Mouse (Mus musculus) stomach, embryonic 16.5 days (tissue): ENCODE data around the gene 4930447C04Rik. TPM values are rescaled to one million over a fixed set of nuclear protein-coding genes. Genes with fewer than 3 reads are reported as not detected.
A peak's percentile ranks its signal among the peaks of the same experiment; 100 is the strongest.

Experiments used
- ATAC-seq: fragments of 200-750 bp; cut with Nextera tagmentation; 2 replicates; pipeline ENCODE4 v1.8.0; 2017; ENCODE audit warnings: moderate number of reproducible peaks, moderate TSS enrichment; ENCODE audit not compliant: insufficient read depth, low FRiP score
- H3K27ac ChIP-seq: fragments of 300-500 bp; sonication (generic); 2 replicates; pipeline ENCODE4 v1.5.1; 2014; ENCODE audit warnings: low read length
- H3K27me3 ChIP-seq: fragments of 300-500 bp; sonication (generic); 2 replicates; pipeline ENCODE4 v1.6.1; 2014; ENCODE audit warnings: low read length, control low read depth, mixed read lengths; ENCODE audit not compliant: control insufficient read depth, insufficient read depth
- H3K36me3 ChIP-seq: fragments of 300-500 bp; sonication (generic); 2 replicates; pipeline ENCODE4 v1.6.1; 2014; ENCODE audit warnings: low read length; ENCODE audit not compliant: control insufficient read depth, insufficient read depth
- H3K4me1 ChIP-seq: fragments of 300-500 bp; sonication (generic); 2 replicates; pipeline ENCODE4 v1.6.1; 2014; ENCODE audit warnings: low read length, control low read depth, mixed read lengths; ENCODE audit not compliant: control insufficient read depth, insufficient read depth
- H3K4me2 ChIP-seq: fragments of 300-500 bp; sonication (generic); 2 replicates; pipeline ENCODE4 v1.6.1; 2014; ENCODE audit warnings: low read depth, low read length, mixed read lengths
- H3K4me3 ChIP-seq: fragments of 300-500 bp; sonication (generic); replicated peaks from 2 replicates; pipeline ENCODE4 v1.5.1; 2014; ENCODE audit warnings: mild to moderate bottlenecking, low read length
- H3K9ac ChIP-seq: fragments of 300-500 bp; sonication (generic); 2 replicates; pipeline ENCODE4 v1.6.1; 2014; ENCODE audit warnings: low read length
- H3K9me3 ChIP-seq: fragments of 300-500 bp; sonication (generic); replicated peaks from 2 replicates; pipeline ENCODE4 v1.6.1; 2016; ENCODE audit warnings: low read length, control low read depth; ENCODE audit not compliant: control insufficient read depth
- whole genome bisulfite sequencing: fragments of 180-500 bp; shearing (Covaris S2); extraction: QIAGEN DNeasy Blood & Tissue Kit; methylation state at CpG from one replicate; pipeline ENCODE4 v1.1.7; 2014; 5-methylcytosine and 5-hydroxymethylcytosine counted together
- polyA plus RNA-seq: library from polyadenylated mRNA; unstranded; fragments of >200 nt; fragmentation: Nextera tagmentation; extraction: Ambion mirVana; gene quantifications from 2 replicates; pipeline ENCODE4 v1.2.1, GENCODE M21; 2015

The 4930447C04Rik gene
- polyA plus RNA-seq: 1.6 and 1.7 TPM in 2 replicates

- 0 out of 2 replicates have a peak, but pooled peaks cover 4% of the 10 kb centered on the region for H3K4me1 ChIP-seq
- no peak within 1 kb of the TSS for H3K9ac ChIP-seq
- H3K27ac ChIP-seq: no peak within 1 kb of the TSS
- peaks cover 76% of the 10 kb centered on the region for H3K27me3 ChIP-seq
- no peaks in the 10 kb centered on the region for H3K36me3 ChIP-seq
- no peak for ATAC-seq
- 2% methylated on average over 39 of the region's 39 CpGs for WGBS
- H3K4me2 ChIP-seq: no peak within 1 kb of the TSS
- H3K9me3 ChIP-seq: no peaks in the 10 kb centered on the region
- H3K4me3 ChIP-seq: no peak within 1 kb of the TSS
Measured at GRCm38 (mm10) chr12:72940071-72940821, at the start of gene 4930447C04Rik. TSS of gene 4930447C04Rik (minus strand) at chr12:72940774.

DNA sequence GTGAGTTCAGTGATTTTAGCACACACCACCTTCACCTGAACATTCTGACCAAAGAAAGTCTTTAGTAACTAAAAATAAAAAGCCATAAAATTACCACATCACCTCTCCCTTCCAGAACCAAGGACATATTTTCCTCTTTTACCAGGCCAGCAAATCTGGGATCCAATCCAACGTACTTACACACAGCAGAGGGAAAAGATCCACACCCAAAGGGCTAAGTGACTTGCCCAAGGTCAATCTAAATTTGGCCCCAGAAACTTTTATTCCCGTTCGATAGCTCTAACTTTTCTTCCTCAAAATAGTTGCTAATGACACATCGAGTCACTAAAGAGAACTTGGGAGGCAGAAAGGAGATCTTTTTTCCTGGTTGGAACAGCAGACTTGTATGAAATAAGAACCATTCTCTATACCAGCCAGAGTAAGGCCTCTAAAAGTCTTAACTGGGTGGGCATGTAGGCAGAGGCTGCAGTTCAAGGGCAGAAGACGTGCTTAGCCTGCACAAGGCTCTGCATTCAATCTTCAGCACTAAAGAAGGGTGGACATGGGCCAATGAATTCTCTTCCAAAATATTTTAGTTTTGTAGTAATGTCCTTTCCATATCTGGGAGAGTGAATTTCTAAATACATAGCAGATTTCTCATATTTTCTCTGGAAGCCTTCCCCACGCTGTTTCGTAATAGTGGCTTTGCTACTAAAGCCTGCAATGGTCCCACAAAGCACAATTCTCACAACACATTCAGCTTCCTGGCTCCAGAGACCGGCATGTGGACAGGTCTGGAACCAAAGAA lies 42.7 kb upstream of the 4930447C04Rik start:
- peak; percentile 64; the same call in 1 of the 2 replicates for ATAC-seq
- Histone ChIP-seq H3K4me3 (no peak overlapping the region), H3K36me3 (no peaks in the 10 kb centered on the region), H3K9ac (no peak overlapping the region), H3K4me2 (no peak overlapping the region), H3K9me3 (no peaks in the 10 kb centered on the region), H3K4me1 (no peaks in the 10 kb centered on the region), H3K27me3 (no peaks in the 10 kb centered on the region), H3K27ac (peak overlapping the region; percentile 55)
- 56% methylated on average over 8 of the region's 8 CpGs for WGBS

GRCm38 (mm10) chr12:72982616-72983015 lies 42.0 kb upstream of the 4930447C04Rik start:
- peak overlapping the region; percentile 33; the same call in 1 of the 2 replicates for H3K27ac ChIP-seq

DNA sequence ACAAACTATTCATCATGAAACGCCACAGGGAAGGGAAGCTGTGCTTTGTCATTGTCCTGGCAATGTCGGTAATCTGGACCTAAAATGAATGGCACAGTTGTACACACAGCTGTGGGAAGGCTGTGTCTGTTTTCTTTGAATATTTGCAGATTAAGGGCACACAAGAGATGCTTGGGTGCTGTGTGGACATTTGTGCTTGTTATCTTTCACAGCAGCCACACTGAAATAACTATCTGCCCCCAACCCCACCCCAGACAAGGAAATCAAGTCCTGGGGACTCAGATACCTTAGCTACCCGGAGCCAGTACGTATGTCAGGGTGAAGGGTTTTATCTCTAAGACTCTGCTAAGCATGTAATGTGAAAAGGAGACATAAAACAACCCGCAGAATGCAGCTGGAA lies 38.7 kb upstream of the 4930447C04Rik start:
- Histone ChIP-seq H3K4me2 (no peak overlapping the region), H3K27me3 (no peaks in the 10 kb centered on the region), H3K9ac (no peak overlapping the region), H3K4me3 (no peak overlapping the region), H3K36me3 (no peaks in the 10 kb centered on the region), H3K9me3 (no peaks in the 10 kb centered on the region), H3K27ac (no peak overlapping the region), H3K4me1 (peaks cover 4% of the 10 kb centered on the region; the same call in 1 of the 2 replicates)
- no peak for ATAC-seq
- WGBS: 55% methylated on average over 5 of the region's 5 CpGs

More at GRCm38 (mm10) chr12:72982616-72983015, 42.0 kb upstream of the 4930447C04Rik start:
- no peak overlapping the region for H3K4me3 ChIP-seq
- ATAC-seq: no peak
- 78% methylated on average over 10 of the region's 10 CpGs for WGBS
- no peaks in the 10 kb centered on the region for H3K9me3 ChIP-seq
- no peaks in the 10 kb centered on the region for H3K4me1 ChIP-seq
- H3K9ac ChIP-seq: no peak overlapping the region
- no peaks in the 10 kb centered on the region for H3K36me3 ChIP-seq
- H3K27me3 ChIP-seq: no peaks in the 10 kb centered on the region
- no peak overlapping the region for H3K4me2 ChIP-seq

GRCm38 (mm10) chr12:72977851-72978250 lies 37.3 kb upstream of the 4930447C04Rik start:
- Histone ChIP-seq H3K4me3 (no peak overlapping the region), H3K36me3 (no peaks in the 10 kb centered on the region), H3K4me1 (peaks cover 4% of the 10 kb centered on the region; the same call in 1 of the 2 replicates), H3K4me2 (no peak overlapping the region), H3K27me3 (no peaks in the 10 kb centered on the region), H3K27ac (no peak overlapping the region), H3K9ac (no peak overlapping the region), H3K9me3 (no peaks in the 10 kb centered on the region)
- no peak for ATAC-seq
- 66% methylated on average over 3 of the region's 3 CpGs for WGBS

- H3K4me2 ChIP-seq: peak overlapping the region; percentile 54
- no peaks in the 10 kb centered on the region for H3K36me3 ChIP-seq
- peaks cover 4% of the 10 kb centered on the region; the same call in 1 of the 2 replicates for H3K4me1 ChIP-seq
- H3K27me3 ChIP-seq: no peaks in the 10 kb centered on the region
- no peak overlapping the region for H3K27ac ChIP-seq
- peak overlapping the region; percentile 33; the same call in 1 of the 2 replicates for H3K9ac ChIP-seq
- no peaks in the 10 kb centered on the region for H3K9me3 ChIP-seq
- peak overlapping the region; percentile 32 for H3K4me3 ChIP-seq
- peak; percentile 53; the same call in 1 of the 2 replicates for ATAC-seq
- WGBS: 3% methylated on average over 12 of the region's 12 CpGs
Measured at GRCm38 (mm10) chr12:72976718-72977117, 36.1 kb upstream of the 4930447C04Rik start.

DNA sequence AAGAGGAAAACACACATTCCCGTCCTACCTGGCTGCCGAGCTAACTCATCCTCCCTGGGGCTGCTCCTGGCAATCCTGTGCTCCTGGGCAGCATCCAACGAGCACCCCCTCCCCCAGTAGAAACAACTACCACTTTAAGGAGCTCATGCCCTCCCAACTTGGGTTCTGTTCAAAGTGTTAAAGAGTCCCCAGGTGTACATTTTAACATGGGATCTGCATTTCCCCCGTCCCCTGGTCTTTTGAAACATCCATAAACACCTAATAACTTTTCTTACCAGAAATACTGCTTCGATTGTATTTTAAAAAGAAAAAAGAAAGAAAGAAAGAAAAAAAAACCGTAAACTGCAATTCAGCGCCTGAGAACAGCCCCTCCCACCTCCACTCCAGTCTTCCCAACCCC lies 35.6 kb upstream of the 4930447C04Rik start:
- WGBS: 9% methylated on average over 7 of the region's 7 CpGs
- Histone ChIP-seq H3K36me3 (no peaks in the 10 kb centered on the region), H3K4me3 (peak overlapping the region; percentile 32), H3K9me3 (no peaks in the 10 kb centered on the region), H3K9ac (peak overlapping the region; percentile 33; the same call in 1 of the 2 replicates), H3K4me1 (peaks cover 4% of the 10 kb centered on the region; the same call in 1 of the 2 replicates), H3K27ac (no peak overlapping the region), H3K27me3 (peaks cover 3% of the 10 kb centered on the region; the same call in 1 of the 2 replicates), H3K4me2 (peak overlapping the region; percentile 54)
- no peak for ATAC-seq

DNA sequence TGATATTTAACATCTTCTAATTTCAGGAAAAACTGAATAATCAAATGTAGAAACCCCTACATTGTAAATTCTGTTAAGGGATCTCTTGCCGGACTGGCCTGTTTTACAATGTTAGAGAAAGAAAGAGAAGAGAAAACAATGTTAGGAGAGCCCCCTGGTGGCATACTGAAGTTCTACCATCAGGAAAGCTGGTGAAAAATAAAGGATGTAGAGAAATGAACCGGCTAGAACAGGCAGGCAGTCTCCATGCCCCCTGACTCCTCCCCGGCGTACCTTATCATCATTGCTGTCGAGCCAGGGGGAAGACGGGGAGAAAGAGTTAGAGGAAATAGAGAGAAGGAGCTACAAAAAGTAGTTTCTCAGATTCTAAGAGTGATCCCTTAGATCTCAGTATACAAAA lies 32.6 kb upstream of the 4930447C04Rik start:
- H3K4me1 ChIP-seq: peaks cover 4% of the 10 kb centered on the region; the same call in 1 of the 2 replicates
- H3K27ac ChIP-seq: no peak overlapping the region
- H3K4me3 ChIP-seq: no peak overlapping the region
- H3K27me3 ChIP-seq: peaks cover 4% of the 10 kb centered on the region; the same call in 1 of the 2 replicates
- 4% methylated on average over 6 of the region's 6 CpGs for WGBS
- H3K36me3 ChIP-seq: no peaks in the 10 kb centered on the region
- no peak overlapping the region for H3K9ac ChIP-seq
- H3K4me2 ChIP-seq: no peak overlapping the region
- H3K9me3 ChIP-seq: no peaks in the 10 kb centered on the region
- no peak for ATAC-seq

DNA sequence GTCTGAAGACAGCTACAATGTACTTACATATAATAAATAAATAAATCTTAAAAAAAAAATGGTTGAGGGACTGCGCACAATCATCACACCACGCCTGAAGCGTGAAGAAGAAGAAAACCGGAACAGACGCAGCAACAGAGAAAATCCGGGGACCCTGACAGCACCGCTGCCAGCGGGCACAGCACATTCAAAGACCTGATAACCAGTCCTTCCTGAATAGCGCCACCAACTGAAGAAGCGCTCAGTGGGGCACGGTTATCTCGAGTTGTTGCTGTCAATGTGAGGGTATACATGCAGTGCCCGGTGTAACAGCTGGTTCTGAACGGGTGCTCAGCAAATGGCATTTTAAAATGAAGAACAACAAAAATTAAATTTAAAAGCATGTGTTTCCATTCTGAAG lies 30.0 kb upstream of the 4930447C04Rik start:
- 69% methylated on average over 14 of the region's 14 CpGs for WGBS
- Histone ChIP-seq H3K36me3 (no peaks in the 10 kb centered on the region), H3K9me3 (no peaks in the 10 kb centered on the region), H3K4me3 (no peak overlapping the region), H3K27ac (no peak overlapping the region), H3K4me1 (no peaks in the 10 kb centered on the region), H3K4me2 (no peak overlapping the region), H3K27me3 (peaks cover 4% of the 10 kb centered on the region; the same call in 1 of the 2 replicates), H3K9ac (no peak overlapping the region)
- ATAC-seq: no peak
